ENCODE assay signal across 8 mouse cellular contexts in genomic region chr2:24919839-24920175, GRCm38 (mm10). TPM values are rescaled to one million over a fixed set of nuclear protein-coding genes. Genes with fewer than 3 reads are reported as not detected.
A peak's percentile ranks its signal among the peaks of the same experiment; 100 is the strongest.
DNase-seq lines count a peak whose midpoint lies in the region; ATAC-seq and TF ChIP-seq lines count a peak whose summit lies in the region.

No protein-coding gene starts in this region.

- ATAC-seq in embryonic facial prominence, embryonic 14.5 days (ENCODE audit: low read depth) = peak; percentile 28
- peak; percentile 42 for ATAC-seq in neural tube, embryonic 14.5 days (ENCODE audit: low read depth)

- no peak for TF ChIP-seq POLR2A in liver, adult 2 months (IDR thresholded peaks at IDR 0.05; ENCODE audit: extremely low read depth, insufficient read depth, low read length)

- peak overlapping the region; percentile 76 for H3K27ac ChIP-seq in liver, adult 2 months (replicated peaks; ENCODE audit: insufficient read depth, low read depth, low read length)
- H3K27ac ChIP-seq in embryonic facial prominence, embryonic 14.5 days (replicated peaks; ENCODE audit: low read depth, low read length) = peak overlapping the region; percentile 96
- H3K27ac ChIP-seq in limb, embryonic 10.5 days = peak overlapping the region; percentile 99
- H3K27ac ChIP-seq in neural tube, embryonic 14.5 days (ENCODE audit: low read depth, low read length) = peak overlapping the region; percentile 97; the same call in 1 of the 2 replicates

- H3K36me3 ChIP-seq in liver, adult 2 months (ENCODE audit: control insufficient read depth, insufficient read depth, low read length) = no peaks in the 10 kb centered on the region
- no peaks in the 10 kb centered on the region for H3K36me3 ChIP-seq in embryonic facial prominence, embryonic 14.5 days (ENCODE audit: control insufficient read depth, insufficient read depth, low read length)
- peaks cover 5% of the 10 kb centered on the region for H3K36me3 ChIP-seq in limb, embryonic 10.5 days
- H3K36me3 ChIP-seq in neural tube, embryonic 14.5 days (ENCODE audit: control insufficient read depth, insufficient read depth, low read length) = no peaks in the 10 kb centered on the region

- H3K9ac ChIP-seq in liver, adult 2 months (ENCODE audit: low read depth, low read length) = peak overlapping the region; percentile 69
- peak overlapping the region; percentile 97 for H3K9ac ChIP-seq in embryonic facial prominence, embryonic 14.5 days (ENCODE audit: low read depth, low read length)
- peak overlapping the region; percentile 96 for H3K9ac ChIP-seq in neural tube, embryonic 14.5 days (replicated peaks; ENCODE audit: low read depth, low read length)

- peaks cover 17% of the 10 kb centered on the region; the same call in 1 of the 2 replicates for H3K79me2 ChIP-seq in liver, adult 2 months (ENCODE audit: control insufficient read depth, insufficient read depth, low read length)

- TF ChIP-seq CTCF in liver, adult 2 months (IDR thresholded peaks at IDR 0.05; ENCODE audit: low read depth, low read length) = no peak

- H3K4me3 ChIP-seq in liver, adult 2 months (ENCODE audit: insufficient read depth, low read depth, low read length) = peak overlapping the region; percentile 93
- H3K4me3 ChIP-seq in embryonic facial prominence, embryonic 14.5 days (ENCODE audit: low read depth, low read length) = peak overlapping the region; percentile 95
- H3K4me3 ChIP-seq in limb, embryonic 10.5 days = peak overlapping the region; percentile 94
- peak overlapping the region; percentile 95 for H3K4me3 ChIP-seq in neural tube, embryonic 14.5 days (ENCODE audit: low read depth, low read length)

- peaks cover 4% of the 10 kb centered on the region for H3K4me1 ChIP-seq in liver, adult 2 months (ENCODE audit: control insufficient read depth, insufficient read depth, low read length)
- H3K4me1 ChIP-seq in embryonic facial prominence, embryonic 14.5 days (ENCODE audit: control insufficient read depth, insufficient read depth, low read length) = peaks cover 8% of the 10 kb centered on the region
- peaks cover 11% of the 10 kb centered on the region for H3K4me1 ChIP-seq in limb, embryonic 10.5 days
- peaks cover 8% of the 10 kb centered on the region for H3K4me1 ChIP-seq in neural tube, embryonic 14.5 days (ENCODE audit: control insufficient read depth, insufficient read depth, low read length)

- no peak for DNase-seq in liver, adult 2 months (ENCODE audit: extremely low read depth, low read depth, low spot score)
- DNase-seq in liver = no peak
- DNase-seq in embryonic facial prominence, embryonic 14.5 days (ENCODE audit: low spot score) = no peak
- DNase-seq in limb, embryonic 10.5 days (ENCODE audit: low spot score) = no peak
- no peak for DNase-seq in embryo, embryonic 9.5 days (ENCODE audit: extremely low spot score)
- no peak for DNase-seq in cerebellum, postnatal 36 days
- no peak for DNase-seq in ovary, postnatal 10 days (ENCODE audit: low spot score)

- H3K27me3 ChIP-seq in liver, adult 2 months (ENCODE audit: control insufficient read depth, insufficient read depth, low read length) = no peaks in the 10 kb centered on the region
- no peaks in the 10 kb centered on the region for H3K27me3 ChIP-seq in embryonic facial prominence, embryonic 14.5 days (replicated peaks; ENCODE audit: control insufficient read depth, insufficient read depth, low read length)
- H3K27me3 ChIP-seq in limb, embryonic 10.5 days (ENCODE audit: low read depth, poor library complexity, severe bottlenecking) = no peaks in the 10 kb centered on the region
- H3K27me3 ChIP-seq in neural tube, embryonic 14.5 days (ENCODE audit: control insufficient read depth, insufficient read depth, low read length) = no peaks in the 10 kb centered on the region

- 8% methylated on average over 8 of the region's 8 CpGs for WGBS in liver, adult 2 months
- WGBS in embryonic facial prominence, embryonic 14.5 days = 9% methylated on average over 8 of the region's 8 CpGs
- 9% methylated on average over 8 of the region's 8 CpGs for WGBS in limb, embryonic 10.5 days
- WGBS in neural tube, embryonic 14.5 days = 11% methylated on average over 8 of the region's 8 CpGs

- H3K9me3 ChIP-seq in embryonic facial prominence, embryonic 14.5 days (ENCODE audit: control insufficient read depth, low read length) = no peaks in the 10 kb centered on the region
- H3K9me3 ChIP-seq in limb, embryonic 10.5 days (replicated peaks) = no peaks in the 10 kb centered on the region
- H3K9me3 ChIP-seq in neural tube, embryonic 14.5 days (ENCODE audit: control insufficient read depth, low read length) = no peaks in the 10 kb centered on the region

- peak overlapping the region; percentile 56 for H3K4me2 ChIP-seq in embryonic facial prominence, embryonic 14.5 days (ENCODE audit: low read depth, low read length)
- peak overlapping the region; percentile 65 for H3K4me2 ChIP-seq in neural tube, embryonic 14.5 days (ENCODE audit: low read depth, low read length)

RNA-seq across cellular contexts. Expression of gene Ehmt1, which starts 0.4 kb away (rescaled TPM):
- total RNA-seq in liver, adult 2 months (2014; rRNA removed) = 19.2 and 21.8 TPM in 2 replicates
- polyA plus RNA-seq in liver, adult 2 months (2012; rRNA removed) = 19.4 and 24.0 TPM in 2 replicates
- polyA plus RNA-seq in embryonic facial prominence, embryonic 14.5 days (2014; fragmentation: Nextera tagmentation; extraction: Ambion mirVana) = 67.1 and 77.2 TPM in 2 replicates
- 136 and 152 TPM in 2 replicates for polyA plus RNA-seq in limb, embryonic 10.5 days (2016; fragmentation: Nextera tagmentation; extraction: Ambion mirVana)
- polyA plus RNA-seq in neural tube, embryonic 14.5 days (2014; fragmentation: Nextera tagmentation; extraction: Ambion mirVana) = 90.8 and 97.0 TPM in 2 replicates

RNA-seq across cellular contexts. Expression of gene Arrdc1, which starts 15.2 kb away (rescaled TPM):
- 2.5 and 3.1 TPM in 2 replicates for total RNA-seq in liver, adult 2 months (2014; rRNA removed)
- polyA plus RNA-seq in liver, adult 2 months (2012; rRNA removed) = 7.4 and 12.7 TPM in 2 replicates
- 28.2 and 28.4 TPM in 2 replicates for polyA plus RNA-seq in embryonic facial prominence, embryonic 14.5 days (2014; fragmentation: Nextera tagmentation; extraction: Ambion mirVana)
- 12.9 and 16.5 TPM in 2 replicates for polyA plus RNA-seq in limb, embryonic 10.5 days (2016; fragmentation: Nextera tagmentation; extraction: Ambion mirVana)
- 30.2 and 31.6 TPM in 2 replicates for polyA plus RNA-seq in neural tube, embryonic 14.5 days (2014; fragmentation: Nextera tagmentation; extraction: Ambion mirVana)

RNA-seq across cellular contexts. Expression of gene Zmynd19, which starts 29.8 kb away (rescaled TPM):
- 2.0 and 3.0 TPM in 2 replicates for total RNA-seq in liver, adult 2 months (2014; rRNA removed)
- 3.4 TPM in 2 replicates for polyA plus RNA-seq in liver, adult 2 months (2012; rRNA removed)
- 18.9 and 20.4 TPM in 2 replicates for polyA plus RNA-seq in embryonic facial prominence, embryonic 14.5 days (2014; fragmentation: Nextera tagmentation; extraction: Ambion mirVana)
- polyA plus RNA-seq in limb, embryonic 10.5 days (2016; fragmentation: Nextera tagmentation; extraction: Ambion mirVana) = 24.6 and 27.6 TPM in 2 replicates
- polyA plus RNA-seq in neural tube, embryonic 14.5 days (2014; fragmentation: Nextera tagmentation; extraction: Ambion mirVana) = 18.1 and 26.0 TPM in 2 replicates

RNA-seq across cellular contexts. Expression of gene Dph7, which starts 42.4 kb away (rescaled TPM):
- 3.9 and 4.4 TPM in 2 replicates for total RNA-seq in liver, adult 2 months (2014; rRNA removed)
- polyA plus RNA-seq in liver, adult 2 months (2012; rRNA removed) = 3.9 and 4.6 TPM in 2 replicates
- 24.1 and 27.6 TPM in 2 replicates for polyA plus RNA-seq in embryonic facial prominence, embryonic 14.5 days (2014; fragmentation: Nextera tagmentation; extraction: Ambion mirVana)
- 36.6 and 36.9 TPM in 2 replicates for polyA plus RNA-seq in limb, embryonic 10.5 days (2016; fragmentation: Nextera tagmentation; extraction: Ambion mirVana)
- polyA plus RNA-seq in neural tube, embryonic 14.5 days (2014; fragmentation: Nextera tagmentation; extraction: Ambion mirVana) = 34.0 and 39.6 TPM in 2 replicates

RNA-seq across cellular contexts. Expression of gene Mrpl41, which starts 55.1 kb away (rescaled TPM):
- total RNA-seq in liver, adult 2 months (2014; rRNA removed) = 68.1 and 77.0 TPM in 2 replicates
- 24.4 and 30.1 TPM in 2 replicates for polyA plus RNA-seq in liver, adult 2 months (2012; rRNA removed)
- polyA plus RNA-seq in embryonic facial prominence, embryonic 14.5 days (2014; fragmentation: Nextera tagmentation; extraction: Ambion mirVana) = 134 and 137 TPM in 2 replicates
- polyA plus RNA-seq in limb, embryonic 10.5 days (2016; fragmentation: Nextera tagmentation; extraction: Ambion mirVana) = 119 and 124 TPM in 2 replicates
- polyA plus RNA-seq in neural tube, embryonic 14.5 days (2014; fragmentation: Nextera tagmentation; extraction: Ambion mirVana) = 173 and 181 TPM in 2 replicates
